ENCODE assay signal across 15 mouse cellular contexts in the genomic region with DNA sequence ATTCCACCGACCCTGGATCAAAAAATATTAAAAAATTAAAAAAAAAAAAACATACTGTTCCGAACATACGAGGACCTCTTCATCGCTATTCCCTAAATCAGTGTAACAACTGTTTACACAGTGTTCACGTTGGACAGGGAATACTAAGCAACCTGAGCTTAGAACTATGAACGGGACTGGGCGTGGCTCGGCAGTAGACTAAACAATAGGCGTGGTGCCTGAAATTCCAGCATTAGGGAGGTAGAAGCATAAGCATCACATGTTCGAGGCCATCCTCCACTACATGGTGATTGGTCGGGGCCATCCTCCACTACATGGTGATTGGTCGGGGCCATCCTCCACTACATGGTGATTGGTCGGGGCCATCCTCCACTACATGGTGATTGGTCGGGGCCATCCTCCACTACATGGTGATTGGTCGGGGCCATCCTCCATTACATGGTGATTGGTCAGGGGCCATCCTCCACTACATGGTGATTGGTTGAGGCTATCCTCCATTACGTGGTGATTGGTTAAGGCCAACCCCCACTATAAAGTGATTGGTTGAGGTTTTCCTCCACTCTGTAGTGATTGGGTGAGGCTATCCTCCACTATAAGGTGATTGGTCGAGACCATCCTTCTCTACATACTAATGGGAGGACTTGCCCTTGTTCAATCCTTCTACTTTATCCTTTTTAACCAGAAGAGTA.
DNase-seq lines count a peak whose midpoint lies in the region.
"Had no signal": no experiment of that assay in that cellular context is flagged by ENCODE, and none has a peak within 500 bp of the region (broad histone marks: within the 10 kb centered on the region; RNA-seq: fewer than 3 reads in every experiment).

No protein-coding gene starts in this region.

- intact Hi-C loops in heart, postnatal 10 days (cut with DNase I) = loop anchor here (10.0 kb wide), 1 partner anchor 1008 kb away; a partner anchor contains a TSS
- intact Hi-C loops in left cerebral cortex, postnatal 14 days (cut with DNase I) = loop anchor here (10.0 kb wide), 2 partner anchors 118 to 998 kb away; no protein-coding TSS in a partner anchor

- peak; percentile 88 for DNase-seq in heart, adult 11 months
- no peak for DNase-seq in heart, postnatal 10 days
- peak; percentile 36 for DNase-seq in testis, postnatal 14 days (ENCODE audit: low spot score)
- DNase-seq in testis, postnatal 10 days (ENCODE audit: low spot score) = no peak
- peak; percentile 54 for DNase-seq in ZHBTc4 (ENCODE audit: low read depth, low spot score)
- DNase-seq in left cerebral cortex, postnatal 14 days (ENCODE audit: low spot score in 2 of 2) = no peak
- DNase-seq: adrenal gland, adult 2 months; adrenal gland, postnatal 14 days; cerebellum, adult 11 months; cerebellum, adult 2 months; cerebellum, adult 9-11 months; cerebellum, postnatal 25 days; gastrocnemius, postnatal 10 days; gastrocnemius, postnatal 36 days; heart, postnatal 36 days had no signal

Comparison
In these comparisons a context has a peak if more than half of its experiments do, and no peak if none do; other contexts are left out.
1. DNase-seq: peak in heart, adult 11 months (single experiment), testis, postnatal 14 days (single experiment) and ZHBTc4 (single experiment); none in heart, postnatal 10 days (0 of 2), testis, postnatal 10 days (single experiment) and left cerebral cortex, postnatal 14 days (0 of 2).